12 mouse cellular contexts compared by ENCODE assay signal in genomic region chr11:100288942-100289341, GRCm38 (mm10). TPM values are rescaled to one million over a fixed set of nuclear protein-coding genes. Genes with fewer than 3 reads are reported as not detected.
A peak's percentile ranks its signal among the peaks of the same experiment; 100 is the strongest.
DNase-seq lines count a peak whose midpoint lies in the region; ATAC-seq lines count a peak whose summit lies in the region.
"Had no signal": no experiment of that assay in that cellular context is flagged by ENCODE, and none has a peak within 500 bp of the region (broad histone marks: within the 10 kb centered on the region; RNA-seq: fewer than 3 reads in every experiment).

No protein-coding gene starts in this region.

- no peaks in the 10 kb centered on the region for H3K27me3 ChIP-seq in intestine, embryonic 15.5 days (replicated peaks)
- no peaks in the 10 kb centered on the region for H3K27me3 ChIP-seq in forebrain, embryonic 15.5 days

- H3K4me3 ChIP-seq in intestine, embryonic 15.5 days (replicated peaks) = no peak overlapping the region
- no peak overlapping the region for H3K4me3 ChIP-seq in forebrain, embryonic 15.5 days
- H3K4me3 ChIP-seq: heart, embryonic 13.5 days had no signal

- no peaks in the 10 kb centered on the region for H3K9me3 ChIP-seq in intestine, embryonic 15.5 days
- no peaks in the 10 kb centered on the region for H3K9me3 ChIP-seq in forebrain, embryonic 15.5 days
- H3K9me3 ChIP-seq: heart, embryonic 13.5 days had no signal

- H3K36me3 ChIP-seq in intestine, embryonic 15.5 days = no peaks in the 10 kb centered on the region
- no peaks in the 10 kb centered on the region for H3K36me3 ChIP-seq in forebrain, embryonic 15.5 days
- H3K36me3 ChIP-seq: heart, embryonic 13.5 days had no signal

- H3K27ac ChIP-seq in intestine, embryonic 15.5 days = peak overlapping the region; percentile 55
- H3K27ac ChIP-seq in forebrain, embryonic 15.5 days (replicated peaks) = no peak overlapping the region
- H3K27ac ChIP-seq: heart, embryonic 13.5 days; liver, embryonic 14.5 days had no signal

- H3K9ac ChIP-seq in intestine, embryonic 15.5 days = no peak overlapping the region
- H3K9ac ChIP-seq in forebrain, embryonic 15.5 days (replicated peaks) = no peak overlapping the region
- H3K9ac ChIP-seq: heart, embryonic 13.5 days; liver, embryonic 14.5 days had no signal

- H3K4me1 ChIP-seq in intestine, embryonic 15.5 days (replicated peaks) = peaks cover 36% of the 10 kb centered on the region
- H3K4me1 ChIP-seq in forebrain, embryonic 15.5 days = peaks cover 15% of the 10 kb centered on the region; the same call in 1 of the 2 replicates

- peak; percentile 30 for DNase-seq in kidney, postnatal 10 days
- DNase-seq in kidney, postnatal 36 days = no peak
- DNase-seq in lung, postnatal 25 days (ENCODE audit: low spot score) = peak; percentile 90
- peak; percentile 92 for DNase-seq in urinary bladder, postnatal 14 days (ENCODE audit: low spot score)
- no peak for DNase-seq in right cerebral cortex, postnatal 36 days (ENCODE audit: low spot score in 2 of 2)
- no peak for DNase-seq in cerebellum, postnatal 4 days (ENCODE audit: low spot score in 2 of 2)
- DNase-seq: kidney, postnatal 4 days; right cerebral cortex, postnatal 25 days had no signal

- ATAC-seq in intestine, embryonic 15.5 days = peak; percentile 75
- no peak for ATAC-seq in forebrain, embryonic 15.5 days (replicated peaks)

- WGBS in intestine, embryonic 15.5 days = 48% methylated on average over 6 of the region's 6 CpGs
- 92% methylated on average over 6 of the region's 6 CpGs for WGBS in forebrain, embryonic 15.5 days

- no peak overlapping the region for H3K4me2 ChIP-seq in intestine, embryonic 15.5 days (replicated peaks)
- no peak overlapping the region for H3K4me2 ChIP-seq in forebrain, embryonic 15.5 days (replicated peaks)
- H3K4me2 ChIP-seq: heart, embryonic 13.5 days had no signal

RNA-seq across cellular contexts. Expression of gene Krt42, which starts 19.3 kb away (rescaled TPM):
- not detected in 2 replicates for polyA plus RNA-seq in intestine, embryonic 15.5 days (2015; fragmentation: Nextera tagmentation; extraction: Ambion mirVana)
- polyA plus RNA-seq in forebrain, embryonic 15.5 days (2015; fragmentation: Nextera tagmentation; extraction: Ambion mirVana) = not detected in 2 replicates
- polyA plus RNA-seq: heart, embryonic 13.5 days; liver, embryonic 14.5 days had no signal

RNA-seq across cellular contexts. Expression of gene Krt17, which starts 28.1 kb away (rescaled TPM):
- 11.6 and 12.7 TPM in 2 replicates for polyA plus RNA-seq in intestine, embryonic 15.5 days (2015; fragmentation: Nextera tagmentation; extraction: Ambion mirVana)
- polyA plus RNA-seq in forebrain, embryonic 15.5 days (2015; fragmentation: Nextera tagmentation; extraction: Ambion mirVana) = 0.31 TPM in 1 of 2 replicates, not detected in the other

RNA-seq across cellular contexts. Expression of gene Eif1, which starts 30.7 kb away (rescaled TPM):
- polyA plus RNA-seq in intestine, embryonic 15.5 days (2015; fragmentation: Nextera tagmentation; extraction: Ambion mirVana) = 1,793 and 1,952 TPM in 2 replicates
- polyA plus RNA-seq in forebrain, embryonic 15.5 days (2015; fragmentation: Nextera tagmentation; extraction: Ambion mirVana) = 1,252 and 1,271 TPM in 2 replicates

RNA-seq across cellular contexts. Expression of gene Krt16, which starts 40.2 kb away (rescaled TPM):
- not detected in 2 replicates for polyA plus RNA-seq in intestine, embryonic 15.5 days (2015; fragmentation: Nextera tagmentation; extraction: Ambion mirVana)
- not detected in 2 replicates for polyA plus RNA-seq in forebrain, embryonic 15.5 days (2015; fragmentation: Nextera tagmentation; extraction: Ambion mirVana)
- polyA plus RNA-seq: heart, embryonic 13.5 days; liver, embryonic 14.5 days had no signal

RNA-seq across cellular contexts. Expression of gene Gast, which starts 45.3 kb away (rescaled TPM):
- polyA plus RNA-seq in intestine, embryonic 15.5 days (2015; fragmentation: Nextera tagmentation; extraction: Ambion mirVana) = 2.1 and 2.4 TPM in 2 replicates
- 0.57 and 0.78 TPM in 2 replicates for polyA plus RNA-seq in forebrain, embryonic 15.5 days (2015; fragmentation: Nextera tagmentation; extraction: Ambion mirVana)
- polyA plus RNA-seq: heart, embryonic 13.5 days; liver, embryonic 14.5 days had no signal

Comparison
In these comparisons a context has a peak if more than half of its experiments do, and no peak if none do; other contexts are left out.
1. DNase-seq: peak in kidney, postnatal 10 days (single experiment), lung, postnatal 25 days (single experiment) and urinary bladder, postnatal 14 days (single experiment); none in kidney, postnatal 36 days (0 of 2), right cerebral cortex, postnatal 36 days (0 of 2) and cerebellum, postnatal 4 days (0 of 2).